In genomic region chr16:4862863-4863483, GRCm38 (mm10) we compare ENCODE assay signal across 9 mouse cellular contexts. TPM values are rescaled to one million over a fixed set of nuclear protein-coding genes. Genes with fewer than 3 reads are reported as not detected.
DNase-seq lines count a peak whose midpoint lies in the region; ATAC-seq and TF ChIP-seq lines count a peak whose summit lies in the region.
"Had no signal": no experiment of that assay in that cellular context is flagged by ENCODE, and none has a peak within 500 bp of the region (broad histone marks: within the 10 kb centered on the region; RNA-seq: fewer than 3 reads in every experiment).

No protein-coding gene starts in this region.

- no peaks in the 10 kb centered on the region for H3K4me1 ChIP-seq in intestine, embryonic 15.5 days (replicated peaks)
- 0 out of 2 replicates have a peak, but pooled peaks cover 4% of the 10 kb centered on the region for H3K4me1 ChIP-seq in limb, embryonic 14.5 days (ENCODE audit: control insufficient read depth, insufficient read depth, low read length)
- no peaks in the 10 kb centered on the region for H3K4me1 ChIP-seq in midbrain, embryonic 14.5 days (ENCODE audit: control insufficient read depth, insufficient read depth, low read length)

- H3K9me3 ChIP-seq in intestine, embryonic 15.5 days, result no peaks in the 10 kb centered on the region
- H3K9me3 ChIP-seq in limb, embryonic 14.5 days (ENCODE audit: control insufficient read depth, low read length), result no peaks in the 10 kb centered on the region
- H3K9me3 ChIP-seq in midbrain, embryonic 14.5 days (ENCODE audit: control insufficient read depth, low read length), result no peaks in the 10 kb centered on the region

- peak; percentile 84 for ATAC-seq in intestine, embryonic 15.5 days
- peak; percentile 71 for ATAC-seq in limb, embryonic 14.5 days (ENCODE audit: low FRiP score, low read depth)
- ATAC-seq in midbrain, embryonic 14.5 days (ENCODE audit: low FRiP score, low TSS enrichment), result no peak; the same call in 1 of the 2 replicates

- no peaks in the 10 kb centered on the region for H3K36me3 ChIP-seq in intestine, embryonic 15.5 days
- no peaks in the 10 kb centered on the region for H3K36me3 ChIP-seq in limb, embryonic 14.5 days (ENCODE audit: control insufficient read depth, insufficient read depth, low read length)
- H3K36me3 ChIP-seq in midbrain, embryonic 14.5 days (ENCODE audit: control insufficient read depth, insufficient read depth, low read length), result no peaks in the 10 kb centered on the region

- no peak overlapping the region for H3K9ac ChIP-seq in intestine, embryonic 15.5 days
- no peak overlapping the region for H3K9ac ChIP-seq in limb, embryonic 14.5 days (ENCODE audit: low read depth, low read length, severe bottlenecking)
- H3K9ac ChIP-seq in midbrain, embryonic 14.5 days (replicated peaks; ENCODE audit: low read length), result no peak overlapping the region

- no peak overlapping the region for H3K27ac ChIP-seq in intestine, embryonic 15.5 days
- H3K27ac ChIP-seq in limb, embryonic 14.5 days (replicated peaks; ENCODE audit: low read depth, low read length), result no peak overlapping the region
- no peak overlapping the region for H3K27ac ChIP-seq in midbrain, embryonic 14.5 days (replicated peaks; ENCODE audit: low read depth, low read length)
- H3K27ac ChIP-seq: macrophage had no signal

- 43% methylated on average over 9 of the region's 9 CpGs for WGBS in intestine, embryonic 15.5 days
- WGBS in limb, embryonic 14.5 days, result 59% methylated on average over 9 of the region's 9 CpGs
- 58% methylated on average over 9 of the region's 9 CpGs for WGBS in midbrain, embryonic 14.5 days

- no peak for TF ChIP-seq POLR2A in limb, embryonic 14.5 days (IDR thresholded peaks at IDR 0.05; ENCODE audit: borderline replicate concordance, extremely low read depth, insufficient read depth, insufficient read length)

- no peaks in the 10 kb centered on the region for H3K27me3 ChIP-seq in intestine, embryonic 15.5 days (replicated peaks)
- no peaks in the 10 kb centered on the region for H3K27me3 ChIP-seq in limb, embryonic 14.5 days (ENCODE audit: control insufficient read depth, insufficient read depth, low read length)
- no peaks in the 10 kb centered on the region for H3K27me3 ChIP-seq in midbrain, embryonic 14.5 days (ENCODE audit: control insufficient read depth, insufficient read depth, low read length)

- DNase-seq in kidney, adult 18-20 months, result peak; percentile 72
- no peak for DNase-seq in kidney, adult 11 months
- peak; percentile 62 for DNase-seq in embryo, embryonic 10 days (ENCODE audit: low spot score)
- peak; percentile 58 to 75 for DNase-seq in gastrocnemius, postnatal 4 days (ENCODE audit: low spot score in 2 of 2)
- peak; percentile 46 for DNase-seq in limb, embryonic 14.5 days (ENCODE audit: low spot score)
- peak; percentile 69 for DNase-seq in midbrain, embryonic 14.5 days
- peak; percentile 41 to 76 for DNase-seq in spleen, postnatal 10 days (ENCODE audit: low spot score in 2 of 2)

- no peak overlapping the region for H3K4me2 ChIP-seq in intestine, embryonic 15.5 days (replicated peaks)
- H3K4me2 ChIP-seq in limb, embryonic 14.5 days (replicated peaks; ENCODE audit: low read depth, low read length, severe bottlenecking), result no peak overlapping the region
- H3K4me2 ChIP-seq in midbrain, embryonic 14.5 days (ENCODE audit: low read length), result no peak overlapping the region

- H3K4me3 ChIP-seq in intestine, embryonic 15.5 days (replicated peaks), result no peak overlapping the region
- H3K4me3 ChIP-seq in limb, embryonic 14.5 days (replicated peaks; ENCODE audit: low read length), result no peak overlapping the region
- no peak overlapping the region for H3K4me3 ChIP-seq in midbrain, embryonic 14.5 days (replicated peaks; ENCODE audit: low read depth, low read length)

RNA-seq across cellular contexts. Expression of gene Ubald1, which starts 17.1 kb away (rescaled TPM):
- total RNA-seq in gastrocnemius, postnatal 4 days (2021), result 10 to 100 TPM; 32.3 to 32.8 TPM
- polyA plus RNA-seq in intestine, embryonic 15.5 days (2015; fragmentation: Nextera tagmentation; extraction: Ambion mirVana), result 34.0 and 36.1 TPM in 2 replicates
- 32.5 and 42.3 TPM in 2 replicates for polyA plus RNA-seq in limb, embryonic 14.5 days (2012; rRNA removed)
- polyA plus RNA-seq in limb, embryonic 14.5 days (2014; fragmentation: Nextera tagmentation; extraction: Ambion mirVana), result 42.0 and 44.3 TPM in 2 replicates
- 49.4 and 53.2 TPM in 2 replicates for polyA plus RNA-seq in midbrain, embryonic 14.5 days (2014; fragmentation: Nextera tagmentation; extraction: Ambion mirVana)

RNA-seq across cellular contexts. Expression of gene Mgrn1, which starts 23.1 kb away (rescaled TPM):
- 10 to 100 TPM; 87.3 to 91.8 TPM for total RNA-seq in gastrocnemius, postnatal 4 days (2021)
- polyA plus RNA-seq in intestine, embryonic 15.5 days (2015; fragmentation: Nextera tagmentation; extraction: Ambion mirVana), result 71.2 and 77.9 TPM in 2 replicates
- polyA plus RNA-seq in limb, embryonic 14.5 days (2012; rRNA removed), result 101 and 132 TPM in 2 replicates
- polyA plus RNA-seq in limb, embryonic 14.5 days (2014; fragmentation: Nextera tagmentation; extraction: Ambion mirVana), result 87.7 and 92.7 TPM in 2 replicates
- 117 and 123 TPM in 2 replicates for polyA plus RNA-seq in midbrain, embryonic 14.5 days (2014; fragmentation: Nextera tagmentation; extraction: Ambion mirVana)

RNA-seq across cellular contexts. Expression of gene 4930562C15Rik, which starts 27.8 kb away (rescaled TPM):
- total RNA-seq in gastrocnemius, postnatal 4 days (2021), result not detected
- 0.23 TPM in 2 replicates for polyA plus RNA-seq in intestine, embryonic 15.5 days (2015; fragmentation: Nextera tagmentation; extraction: Ambion mirVana)
- polyA plus RNA-seq in limb, embryonic 14.5 days (2012; rRNA removed), result not detected in 2 replicates
- 0.37 and 0.70 TPM in 2 replicates for polyA plus RNA-seq in limb, embryonic 14.5 days (2014; fragmentation: Nextera tagmentation; extraction: Ambion mirVana)
- 0.42 and 0.61 TPM in 2 replicates for polyA plus RNA-seq in midbrain, embryonic 14.5 days (2014; fragmentation: Nextera tagmentation; extraction: Ambion mirVana)
